Mouse (Mus musculus) megakaryocyte progenitor cell, adult 5-6 weeks (primary cell): ENCODE measurements around the gene Bckdhb. TPM values are rescaled to one million over a fixed set of nuclear protein-coding genes. Genes with fewer than 3 reads are reported as not detected.

Source experiments
- ATAC-seq: replicated peaks from 2 replicates; pipeline ENCODE4 v1.8.0; 2016; ENCODE audit warnings: mild to moderate bottlenecking, moderate TSS enrichment, inconsistent platforms; ENCODE audit not compliant: poor library complexity
- total RNA-seq, 2 experiments: library from RNA; stranded (forward) in 1 of 2; stranded (reverse) in 1 of 2; fragments of 157-497, 149-512 nt in 1 of 2; fragments of 200-1000 nt in 1 of 2; gene quantifications; 2 replicates each; pipeline versions ENCODE4 v1.2.3 to v1.2.4; 2015 to 2017

Gene Bckdhb
- total RNA-seq, 2 experiments from 2014 or later: 22.3 to 34.8 TPM

- no peak for ATAC-seq
Measured at GRCm38 (mm10) chr9:84094111-84094510, 169.2 kb downstream of the Bckdhb start.

- ATAC-seq: no peak
Measured at GRCm38 (mm10) chr9:84096484-84097015, 171.6 kb downstream of the Bckdhb start.

GRCm38 (mm10) chr9:84103344-84103743 lies 178.4 kb downstream of the Bckdhb start:
- ATAC-seq: no peak

- no peak for ATAC-seq
Measured at GRCm38 (mm10) chr9:84106438-84106837, 181.5 kb downstream of the Bckdhb start.

- ATAC-seq: no peak
Measured at GRCm38 (mm10) chr9:84107045-84107813, 182.3 kb downstream of the Bckdhb start.

DNA sequence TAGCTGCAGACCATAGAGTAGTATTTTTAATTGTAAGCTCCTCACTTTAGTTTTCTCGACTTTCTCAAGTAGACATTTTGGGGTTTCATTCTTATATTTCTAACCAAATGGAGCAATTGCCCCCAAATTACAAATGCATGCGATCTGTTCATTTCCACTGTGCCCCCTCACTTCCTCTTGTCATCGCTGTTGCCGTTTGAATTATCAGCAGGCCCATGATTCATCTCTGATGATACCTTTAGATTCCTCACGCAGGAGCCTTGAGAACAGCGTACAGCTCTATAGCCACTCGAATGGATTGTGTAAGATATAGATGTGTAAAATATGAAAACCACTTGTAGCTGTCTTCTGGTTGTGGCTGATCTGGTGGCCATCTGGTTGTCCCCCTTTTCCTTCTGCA lies 183.6 kb downstream of the Bckdhb start:
- no peak for ATAC-seq

DNA sequence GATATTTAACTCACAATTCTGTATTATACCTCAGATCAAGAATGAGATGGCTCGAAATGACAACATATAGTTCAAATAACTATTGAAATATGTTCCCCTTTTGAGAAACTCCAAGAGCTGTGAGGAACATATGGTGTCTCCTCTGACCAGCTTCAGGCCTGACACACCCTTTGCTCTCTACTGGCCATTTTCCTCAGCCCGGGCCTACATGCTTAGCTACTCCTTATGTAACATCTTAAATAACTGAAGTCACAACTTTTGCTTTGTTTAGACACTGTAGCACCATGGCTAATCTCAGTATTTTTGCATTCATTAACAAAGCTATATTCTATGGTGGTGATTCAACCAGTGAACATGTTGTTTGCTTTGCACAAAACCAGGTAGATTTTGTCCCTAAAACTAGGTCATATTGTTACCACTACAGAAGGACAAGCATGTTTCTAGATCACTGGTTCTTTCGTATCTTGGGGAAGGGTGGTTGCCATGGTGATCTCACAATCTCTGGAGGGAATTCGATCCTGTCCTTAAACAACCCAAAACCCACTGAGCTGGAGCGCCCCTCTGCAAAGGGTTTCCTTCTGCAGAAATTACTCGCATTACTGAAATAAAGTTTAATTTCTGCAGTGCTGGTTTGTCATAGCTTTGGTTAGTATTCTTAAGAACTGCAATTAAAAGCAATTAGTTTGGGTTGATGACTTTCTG lies 185.0 kb downstream of the Bckdhb start:
- ATAC-seq: no peak

GRCm38 (mm10) chr9:84110616-84111015 lies 185.7 kb downstream of the Bckdhb start:
- no peak for ATAC-seq

DNA sequence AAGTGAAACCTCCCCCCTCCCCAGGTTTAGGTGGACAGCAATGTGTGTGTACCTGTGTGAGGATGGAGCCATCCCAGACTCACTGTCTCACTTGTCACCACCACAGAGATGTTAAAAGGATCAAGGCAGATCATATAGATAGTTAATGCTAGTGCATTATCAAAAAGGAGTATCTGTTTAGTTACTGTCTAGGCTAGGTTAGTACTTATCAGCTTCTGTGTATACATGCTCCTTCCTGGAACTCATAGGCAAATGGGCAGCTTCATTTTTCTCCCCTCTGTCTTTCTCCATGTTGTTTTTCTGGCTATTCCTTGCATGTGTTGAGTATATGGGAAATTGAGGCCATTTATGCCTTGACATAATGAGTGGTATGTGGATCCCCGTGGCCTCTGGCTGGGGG lies 187.4 kb downstream of the Bckdhb start:
- ATAC-seq: peak; percentile 29

DNA sequence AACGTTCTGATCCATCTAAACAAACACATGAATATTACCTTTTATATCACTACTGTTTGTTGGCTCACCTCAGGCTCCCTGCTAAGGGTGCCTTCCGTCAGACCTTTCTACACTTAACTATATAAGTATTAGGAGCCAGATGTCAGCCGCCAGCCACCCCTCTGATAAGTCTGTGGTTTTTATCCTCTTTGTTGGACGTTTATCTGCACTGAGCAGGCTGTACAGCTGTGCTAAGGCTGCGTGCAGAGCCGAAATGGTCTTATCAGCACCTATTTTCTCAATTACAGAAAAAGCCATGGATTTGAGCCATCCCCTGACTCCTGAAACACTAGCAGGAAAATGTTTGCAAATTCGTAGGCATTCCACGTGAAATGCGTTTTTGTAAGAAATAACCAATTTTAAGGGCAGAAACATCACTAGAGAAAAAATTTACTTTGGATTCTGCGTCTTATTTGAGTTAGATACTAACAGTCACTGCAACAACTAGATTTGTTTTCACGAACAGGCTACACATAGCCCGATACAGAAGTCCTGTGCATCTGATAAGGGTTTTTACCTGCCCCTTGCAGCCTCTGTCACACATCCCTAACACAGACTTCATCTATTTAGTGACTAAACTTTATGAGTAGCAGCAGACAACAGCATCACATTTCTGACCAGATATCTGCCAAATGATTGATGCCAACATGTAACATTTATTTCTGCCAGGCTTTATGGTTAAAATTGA lies 188.1 kb downstream of the Bckdhb start:
- peak; percentile 96 for ATAC-seq

DNA sequence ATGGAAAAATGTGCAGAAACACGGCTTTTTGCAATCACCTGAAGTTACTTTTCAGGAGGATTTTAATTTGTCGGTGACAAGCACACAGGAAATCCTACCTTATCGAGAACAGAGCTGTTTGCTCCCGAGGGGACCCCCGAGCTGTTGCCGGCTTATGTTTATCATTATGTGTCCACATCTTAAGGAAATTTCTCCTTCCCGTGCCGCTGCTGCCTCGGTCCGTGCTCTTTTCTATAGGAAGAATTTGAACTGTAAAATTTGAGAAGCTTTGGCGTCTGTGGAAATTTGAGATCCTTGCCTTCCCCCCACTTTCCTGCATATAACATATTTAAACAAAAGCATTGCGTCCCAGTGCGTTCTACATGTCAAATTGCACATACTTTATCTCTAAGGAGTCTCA lies 189.3 kb downstream of the Bckdhb start:
- ATAC-seq: no peak

- no peak for ATAC-seq
Measured at GRCm38 (mm10) chr9:84117337-84117736, 192.4 kb downstream of the Bckdhb start.

DNA sequence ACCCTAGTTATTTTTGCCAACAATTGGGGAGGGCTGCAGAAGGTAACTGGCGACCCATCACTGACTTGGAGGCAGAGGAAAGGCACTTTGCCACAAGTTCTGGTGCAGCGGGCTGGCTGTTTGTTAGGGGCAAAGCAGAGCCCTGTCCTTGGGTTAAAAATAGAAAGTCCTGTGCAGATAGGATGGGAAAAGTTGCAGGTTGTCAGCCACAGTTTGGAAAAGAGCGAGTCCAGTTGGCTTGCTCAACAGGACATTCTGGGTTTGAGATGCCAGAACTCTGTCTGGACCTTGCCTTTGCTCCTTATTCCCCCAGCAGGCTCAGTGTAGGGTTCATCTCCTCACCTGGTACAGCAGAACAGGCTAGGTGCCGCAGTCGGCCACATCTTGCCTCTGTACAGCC lies 200.1 kb downstream of the Bckdhb start:
- ATAC-seq: no peak

GRCm38 (mm10) chr9:84130338-84130737 lies 205.4 kb downstream of the Bckdhb start:
- no peak for ATAC-seq

DNA sequence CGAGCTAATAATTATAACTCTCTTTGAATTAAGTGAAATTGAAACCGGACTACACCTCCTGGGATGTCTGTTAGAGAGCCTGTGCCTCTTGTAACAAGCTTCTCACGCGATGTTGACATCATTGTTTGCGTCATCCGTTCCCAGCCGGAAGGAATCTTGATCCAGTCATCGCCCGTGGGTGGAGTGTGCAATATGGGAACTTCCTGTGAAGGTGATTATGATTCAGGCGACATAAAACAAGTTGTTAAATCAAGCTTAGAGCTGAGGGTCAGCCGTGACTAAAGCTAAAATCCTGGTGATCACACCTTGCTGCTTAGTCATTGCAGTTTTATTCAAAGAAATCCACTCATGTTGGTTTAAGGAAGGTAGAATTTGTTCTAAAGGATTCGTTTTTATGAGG lies 210.1 kb downstream of the Bckdhb start:
- no peak for ATAC-seq

DNA sequence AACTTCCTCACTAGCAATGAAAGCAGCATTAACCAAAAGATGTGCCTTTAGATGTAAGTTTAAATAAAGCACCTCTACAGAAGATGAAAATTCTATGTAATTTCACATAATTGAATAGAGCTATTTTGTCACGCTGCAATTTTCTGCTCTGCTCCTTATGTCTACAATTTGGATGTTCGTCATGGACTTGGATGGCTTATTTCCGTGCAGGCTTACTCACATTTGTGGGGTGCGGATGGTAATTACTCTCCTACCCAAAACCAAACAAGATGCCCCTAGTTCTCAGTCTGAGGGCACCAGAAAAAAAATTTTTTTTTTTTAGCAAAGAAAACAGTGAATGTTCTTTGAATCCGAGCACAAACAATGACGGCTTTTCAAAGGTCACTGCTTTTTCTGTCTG lies 212.2 kb downstream of the Bckdhb start:
- no peak for ATAC-seq

DNA sequence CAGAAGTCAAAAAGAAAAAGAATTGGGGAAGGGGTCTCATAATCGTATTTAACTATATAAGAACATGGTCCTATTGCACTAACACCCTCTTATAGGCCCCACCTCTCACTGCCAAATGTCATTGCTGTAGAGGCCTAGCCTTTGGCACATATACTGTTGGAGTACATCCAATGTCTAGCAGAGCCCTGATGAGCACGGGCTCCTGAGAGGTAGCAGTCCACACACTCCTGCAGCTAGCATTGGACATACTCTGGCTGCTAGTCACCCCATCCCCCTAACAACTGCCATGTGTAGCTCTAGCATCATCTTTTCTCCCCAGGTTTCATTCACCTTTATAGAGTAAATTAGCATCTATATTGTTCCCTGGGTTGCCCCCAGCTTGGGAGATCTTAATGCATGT lies 223.2 kb downstream of the Bckdhb start:
- ATAC-seq: no peak
